Comparison of ENCODE assay signal across 8 mouse cellular contexts in genomic region chr13:23432562-23433201, GRCm38 (mm10). TPM values are rescaled to one million over a fixed set of nuclear protein-coding genes. Genes with fewer than 3 reads are reported as not detected.
DNase-seq lines count a peak whose midpoint lies in the region; ATAC-seq lines count a peak whose summit lies in the region.

No protein-coding gene starts in this region.

- peak; percentile 89 for ATAC-seq in hindbrain, embryonic 14.5 days (ENCODE audit: low FRiP score)

- DNase-seq in R1 (ENCODE audit: low read depth, low spot score): peak; percentile 99
- peak; percentile 89 to 94 for DNase-seq in cerebellum, postnatal 25 days
- DNase-seq in frontal cortex, postnatal 25 days (ENCODE audit: low spot score in 2 of 2): peak; percentile 98 to 99
- peak; percentile 100 for DNase-seq in hindbrain, embryonic 14.5 days (ENCODE audit: low spot score)
- DNase-seq in layer of hippocampus, postnatal 36 days: peak; percentile 89 to 94
- peak; percentile 98 for DNase-seq in lung, postnatal 36 days
- peak; percentile 99 for DNase-seq in retina, embryonic 14.5 days (ENCODE audit: low spot score)
- DNase-seq in thymus, postnatal 36 days: peak; percentile 89 to 90

- no peaks in the 10 kb centered on the region for H3K36me3 ChIP-seq in hindbrain, embryonic 14.5 days (replicated peaks; ENCODE audit: control insufficient read depth, insufficient read depth)

- H3K9ac ChIP-seq in hindbrain, embryonic 14.5 days: peak overlapping the region; percentile 48

- H3K4me1 ChIP-seq in hindbrain, embryonic 14.5 days (replicated peaks; ENCODE audit: control insufficient read depth, insufficient read depth, low read length): peaks cover 10% of the 10 kb centered on the region; the same call in 1 of the 2 replicates

- H3K4me3 ChIP-seq in hindbrain, embryonic 14.5 days (replicated peaks; ENCODE audit: low read length): peak overlapping the region; percentile 62

- H3K4me2 ChIP-seq in hindbrain, embryonic 14.5 days (replicated peaks): peak overlapping the region; percentile 62

- peak overlapping the region; percentile 40; the same call in 1 of the 2 replicates for H3K27ac ChIP-seq in hindbrain, embryonic 14.5 days

- no peaks in the 10 kb centered on the region for H3K9me3 ChIP-seq in hindbrain, embryonic 14.5 days (ENCODE audit: control insufficient read depth, low read length)

- H3K27me3 ChIP-seq in hindbrain, embryonic 14.5 days (ENCODE audit: control insufficient read depth, insufficient read depth, low read length): no peaks in the 10 kb centered on the region

- under 1% methylated on average over 28 of the region's 28 CpGs for WGBS in hindbrain, embryonic 14.5 days

RNA-seq across cellular contexts. Expression of gene Abt1, which starts 9.0 kb away (rescaled TPM):
- polyA plus RNA-seq in hindbrain, embryonic 14.5 days (2014; fragmentation: Nextera tagmentation; extraction: Ambion mirVana): 8.5 and 8.9 TPM in 2 replicates
- 1 to 10 TPM; 7.9 to 8.7 TPM for total RNA-seq in layer of hippocampus, postnatal 36 days (2021)

RNA-seq across cellular contexts. Expression of gene Btn1a1, which starts 33.0 kb away (rescaled TPM):
- polyA plus RNA-seq in hindbrain, embryonic 14.5 days (2014; fragmentation: Nextera tagmentation; extraction: Ambion mirVana): 0.05 TPM in 1 of 2 replicates, not detected in the other
- not detected for total RNA-seq in layer of hippocampus, postnatal 36 days (2021)

RNA-seq across cellular contexts. Expression of gene Btn2a2, which starts 56.0 kb away (rescaled TPM):
- polyA plus RNA-seq in hindbrain, embryonic 14.5 days (2014; fragmentation: Nextera tagmentation; extraction: Ambion mirVana): 0.21 TPM in 1 of 2 replicates, not detected in the other
- total RNA-seq in layer of hippocampus, postnatal 36 days (2021): under 1 TPM; 0.51 to 0.80 TPM

Comparison
In these comparisons a context has a peak if more than half of its experiments do, and no peak if none do; other contexts are left out.
1. Peak in every context shown above with its lines: DNase-seq, ATAC-seq, H3K4me3 ChIP-seq and H3K27ac ChIP-seq.